In the genomic region with DNA sequence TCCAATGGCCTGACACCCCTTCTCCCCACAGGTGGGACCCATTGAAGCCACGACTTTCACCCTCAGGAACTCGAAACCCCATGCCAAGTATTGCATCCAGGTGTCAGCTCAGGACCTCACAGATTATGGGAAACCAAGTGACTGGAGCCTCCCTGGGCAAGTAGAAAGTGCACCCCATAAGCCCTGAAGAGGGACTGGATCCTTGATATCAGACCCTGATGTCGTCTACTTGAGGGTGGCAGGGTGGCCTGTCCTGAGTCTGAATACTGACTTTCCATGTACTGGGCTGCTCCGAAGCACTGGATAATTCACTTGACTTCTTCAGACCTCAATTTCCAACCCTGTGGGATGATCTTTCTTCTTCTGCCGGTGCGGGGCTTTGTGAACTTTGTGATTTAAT, we compare ENCODE assay signal across 8 mouse cellular contexts. TPM values are rescaled to one million over a fixed set of nuclear protein-coding genes. Genes with fewer than 3 reads are reported as not detected.
A peak's percentile ranks its signal among the peaks of the same experiment; 100 is the strongest.
DNase-seq lines count a peak whose midpoint lies in the region; ATAC-seq lines count a peak whose summit lies in the region.

No protein-coding gene starts in this region.

- peak overlapping the region; percentile 53 for H3K4me3 ChIP-seq in kidney, embryonic 15.5 days (replicated peaks)
- peak overlapping the region; percentile 41 for H3K4me3 ChIP-seq in embryonic facial prominence, embryonic 11.5 days (ENCODE audit: low read depth, low read length)
- H3K4me3 ChIP-seq in hindbrain, embryonic 12.5 days = peak overlapping the region; percentile 45
- H3K4me3 ChIP-seq in midbrain, embryonic 11.5 days (ENCODE audit: low read depth, low read length) = peak overlapping the region; percentile 43

- H3K27me3 ChIP-seq in kidney, embryonic 15.5 days = peaks cover 21% of the 10 kb centered on the region
- peaks cover 2% of the 10 kb centered on the region; the same call in 1 of the 2 replicates for H3K27me3 ChIP-seq in embryonic facial prominence, embryonic 11.5 days (ENCODE audit: control insufficient read depth, insufficient read depth, low read length)
- H3K27me3 ChIP-seq in hindbrain, embryonic 12.5 days = peaks cover 14% of the 10 kb centered on the region
- H3K27me3 ChIP-seq in midbrain, embryonic 11.5 days (ENCODE audit: control insufficient read depth, insufficient read depth, low read length) = no peaks in the 10 kb centered on the region

- H3K4me2 ChIP-seq in kidney, embryonic 15.5 days = peak overlapping the region; percentile 86
- H3K4me2 ChIP-seq in embryonic facial prominence, embryonic 11.5 days (ENCODE audit: low read depth, low read length) = peak overlapping the region; percentile 80
- H3K4me2 ChIP-seq in hindbrain, embryonic 12.5 days (replicated peaks) = peak overlapping the region; percentile 77
- peak overlapping the region; percentile 68 for H3K4me2 ChIP-seq in midbrain, embryonic 11.5 days

- H3K9ac ChIP-seq in kidney, embryonic 15.5 days = peak overlapping the region; percentile 21; the same call in 1 of the 2 replicates
- H3K9ac ChIP-seq in embryonic facial prominence, embryonic 11.5 days (replicated peaks; ENCODE audit: low read length) = peak overlapping the region; percentile 51; the same call in 1 of the 2 replicates
- 0 out of 2 replicates have a peak overlapping the region, but pooled peaks have one; percentile 61 for H3K9ac ChIP-seq in hindbrain, embryonic 12.5 days
- H3K9ac ChIP-seq in midbrain, embryonic 11.5 days (ENCODE audit: low read length) = peak overlapping the region; percentile 52; the same call in 1 of the 2 replicates

- H3K4me1 ChIP-seq in kidney, embryonic 15.5 days = peaks cover 36% of the 10 kb centered on the region
- no peaks in the 10 kb centered on the region for H3K4me1 ChIP-seq in embryonic facial prominence, embryonic 11.5 days (ENCODE audit: control insufficient read depth, insufficient read depth, low read length)
- peaks cover 27% of the 10 kb centered on the region for H3K4me1 ChIP-seq in hindbrain, embryonic 12.5 days
- H3K4me1 ChIP-seq in midbrain, embryonic 11.5 days (ENCODE audit: control insufficient read depth, insufficient read depth, low read length) = peaks cover 18% of the 10 kb centered on the region

- peak overlapping the region; percentile 50 for H3K27ac ChIP-seq in kidney, embryonic 15.5 days
- H3K27ac ChIP-seq in embryonic facial prominence, embryonic 11.5 days (replicated peaks; ENCODE audit: low read depth, low read length) = no peak overlapping the region
- 0 out of 2 replicates have a peak overlapping the region, but pooled peaks have one; percentile 0 for H3K27ac ChIP-seq in hindbrain, embryonic 12.5 days
- no peak overlapping the region for H3K27ac ChIP-seq in midbrain, embryonic 11.5 days (ENCODE audit: low read depth, low read length)

- no peaks in the 10 kb centered on the region for H3K9me3 ChIP-seq in kidney, embryonic 15.5 days (replicated peaks)
- no peaks in the 10 kb centered on the region for H3K9me3 ChIP-seq in embryonic facial prominence, embryonic 11.5 days (replicated peaks; ENCODE audit: control insufficient read depth, low read length)
- no peaks in the 10 kb centered on the region for H3K9me3 ChIP-seq in hindbrain, embryonic 12.5 days (replicated peaks)
- no peaks in the 10 kb centered on the region for H3K9me3 ChIP-seq in midbrain, embryonic 11.5 days (ENCODE audit: control insufficient read depth, low read length)

- no peak for DNase-seq in kidney, adult 9 months
- no peak for DNase-seq in embryonic facial prominence, embryonic 11.5 days (ENCODE audit: low spot score)
- DNase-seq in midbrain, embryonic 11.5 days (ENCODE audit: low spot score, missing footprints) = peak; percentile 89
- DNase-seq in retina, embryonic 14.5 days (ENCODE audit: low spot score) = no peak
- no peak for DNase-seq in left cerebral cortex, adult 9 months (ENCODE audit: low spot score in 2 of 2)

- WGBS in kidney, embryonic 15.5 days = 35% methylated on average over 6 of the region's 6 CpGs
- WGBS in embryonic facial prominence, embryonic 11.5 days = 39% methylated on average over 6 of the region's 6 CpGs
- WGBS in hindbrain, embryonic 12.5 days = 34% methylated on average over 6 of the region's 6 CpGs
- 28% methylated on average over 6 of the region's 6 CpGs for WGBS in midbrain, embryonic 11.5 days

- no peak for ATAC-seq in kidney, embryonic 15.5 days (replicated peaks; ENCODE audit: low FRiP score)
- no peak for ATAC-seq in embryonic facial prominence, embryonic 11.5 days (replicated peaks; ENCODE audit: insufficient number of reproducible peaks, low FRiP score, low TSS enrichment, low read depth)
- ATAC-seq in hindbrain, embryonic 12.5 days (ENCODE audit: low FRiP score) = no peak
- no peak for ATAC-seq in midbrain, embryonic 11.5 days (ENCODE audit: low FRiP score)
- no peak for ATAC-seq in frontal cortex, adult (ENCODE audit: low TSS enrichment)

- H3K36me3 ChIP-seq in kidney, embryonic 15.5 days = peaks cover 13% of the 10 kb centered on the region
- no peaks in the 10 kb centered on the region for H3K36me3 ChIP-seq in embryonic facial prominence, embryonic 11.5 days (replicated peaks; ENCODE audit: control insufficient read depth, insufficient read depth, low read depth, low read length)
- H3K36me3 ChIP-seq in hindbrain, embryonic 12.5 days = peaks cover 8% of the 10 kb centered on the region; the same call in 1 of the 2 replicates
- no peaks in the 10 kb centered on the region for H3K36me3 ChIP-seq in midbrain, embryonic 11.5 days (ENCODE audit: control insufficient read depth, insufficient read depth, low read length)

RNA-seq across cellular contexts. Expression of a gene that starts 2.3 kb away (rescaled TPM):
- 27.4 and 27.5 TPM in 2 replicates for polyA plus RNA-seq in kidney, embryonic 15.5 days (2015; fragmentation: Nextera tagmentation; extraction: Ambion mirVana)
- 18.5 and 18.9 TPM in 2 replicates for polyA plus RNA-seq in embryonic facial prominence, embryonic 11.5 days (2014; fragmentation: Nextera tagmentation; extraction: Ambion mirVana)
- 24.1 and 26.7 TPM in 2 replicates for polyA plus RNA-seq in hindbrain, embryonic 12.5 days (2016; fragmentation: Nextera tagmentation; extraction: Ambion mirVana)
- 21.3 and 24.4 TPM in 2 replicates for polyA plus RNA-seq in midbrain, embryonic 11.5 days (2014; fragmentation: Nextera tagmentation; extraction: Ambion mirVana)

RNA-seq across cellular contexts. Expression of a gene that starts 4.2 kb away (rescaled TPM):
- 1.8 and 2.4 TPM in 2 replicates for polyA plus RNA-seq in kidney, embryonic 15.5 days (2015; fragmentation: Nextera tagmentation; extraction: Ambion mirVana)
- 1.8 and 2.2 TPM in 2 replicates for polyA plus RNA-seq in embryonic facial prominence, embryonic 11.5 days (2014; fragmentation: Nextera tagmentation; extraction: Ambion mirVana)
- polyA plus RNA-seq in hindbrain, embryonic 12.5 days (2016; fragmentation: Nextera tagmentation; extraction: Ambion mirVana) = 2.6 and 4.4 TPM in 2 replicates
- polyA plus RNA-seq in midbrain, embryonic 11.5 days (2014; fragmentation: Nextera tagmentation; extraction: Ambion mirVana) = 2.1 and 2.7 TPM in 2 replicates

RNA-seq across cellular contexts. Expression of a gene that starts 7.3 kb away (rescaled TPM):
- polyA plus RNA-seq in kidney, embryonic 15.5 days (2015; fragmentation: Nextera tagmentation; extraction: Ambion mirVana) = 5.5 and 5.7 TPM in 2 replicates
- polyA plus RNA-seq in embryonic facial prominence, embryonic 11.5 days (2014; fragmentation: Nextera tagmentation; extraction: Ambion mirVana) = 6.2 and 6.9 TPM in 2 replicates
- polyA plus RNA-seq in hindbrain, embryonic 12.5 days (2016; fragmentation: Nextera tagmentation; extraction: Ambion mirVana) = 6.2 and 6.3 TPM in 2 replicates
- polyA plus RNA-seq in midbrain, embryonic 11.5 days (2014; fragmentation: Nextera tagmentation; extraction: Ambion mirVana) = 6.3 and 6.7 TPM in 2 replicates

RNA-seq across cellular contexts. Expression of a gene that starts 13.7 kb away (rescaled TPM):
- 28.8 and 30.1 TPM in 2 replicates for polyA plus RNA-seq in kidney, embryonic 15.5 days (2015; fragmentation: Nextera tagmentation; extraction: Ambion mirVana)
- 32.9 and 37.4 TPM in 2 replicates for polyA plus RNA-seq in embryonic facial prominence, embryonic 11.5 days (2014; fragmentation: Nextera tagmentation; extraction: Ambion mirVana)
- polyA plus RNA-seq in hindbrain, embryonic 12.5 days (2016; fragmentation: Nextera tagmentation; extraction: Ambion mirVana) = 133 and 135 TPM in 2 replicates
- polyA plus RNA-seq in midbrain, embryonic 11.5 days (2014; fragmentation: Nextera tagmentation; extraction: Ambion mirVana) = 81.9 and 89.1 TPM in 2 replicates

RNA-seq across cellular contexts. Expression of a gene that starts 29.7 kb away (rescaled TPM):
- 19.7 and 21.7 TPM in 2 replicates for polyA plus RNA-seq in kidney, embryonic 15.5 days (2015; fragmentation: Nextera tagmentation; extraction: Ambion mirVana)
- 36.6 and 43.0 TPM in 2 replicates for polyA plus RNA-seq in embryonic facial prominence, embryonic 11.5 days (2014; fragmentation: Nextera tagmentation; extraction: Ambion mirVana)
- 96.4 and 103 TPM in 2 replicates for polyA plus RNA-seq in hindbrain, embryonic 12.5 days (2016; fragmentation: Nextera tagmentation; extraction: Ambion mirVana)
- polyA plus RNA-seq in midbrain, embryonic 11.5 days (2014; fragmentation: Nextera tagmentation; extraction: Ambion mirVana) = 61.2 and 65.6 TPM in 2 replicates

Comparison
In these comparisons a context has a peak if more than half of its experiments do, and no peak if none do; other contexts are left out.
1. H3K27ac ChIP-seq: peak in kidney, embryonic 15.5 days (single experiment) and hindbrain, embryonic 12.5 days (single experiment); none in embryonic facial prominence, embryonic 11.5 days (single experiment) and midbrain, embryonic 11.5 days (single experiment).
2. Peak in every context shown above with its lines, with median percentiles within 50 percentile points of each other: H3K4me2 ChIP-seq, H3K4me3 ChIP-seq and H3K9ac ChIP-seq.